Mouse (Mus musculus): ENCODE measurements around the gene Ppm1h. TPM values are rescaled to one million over a fixed set of nuclear protein-coding genes. Genes with fewer than 3 reads are reported as not detected.

Gene Ppm1h
- total and polyA plus RNA-seq, 3 experiments, result 6.9 to 14.9 TPM; not detected in 1

- TF ChIP-seq ZNF384 (IDR thresholded peaks at IDR 0.05; ENCODE audit: low read depth, low read length) (no peak), RCOR1 (IDR thresholded peaks at IDR 0.05; ENCODE audit: low read depth, low read length) (no peak), ZC3H11A (IDR thresholded peaks at IDR 0.05; ENCODE audit: low read depth, low read length) (no peak)
- Histone ChIP-seq H3K4me3 (ENCODE audit: control insufficient read depth in 1 of 2, insufficient read depth in 1 of 2, low read depth in 2 of 2, low read length in 2 of 2) (no peak overlapping the region), H3K27ac (ENCODE audit: control insufficient read depth, low read depth, low read length) (no peak overlapping the region), H3K79me2 (ENCODE audit: control insufficient read depth, insufficient read depth, low read length, poor library complexity) (no peaks in the 10 kb centered on the region), H3K4me1 (ENCODE audit: control insufficient read depth in 1 of 2, insufficient read depth in 2 of 2, low read length in 2 of 2) (peaks cover 0 to 4% of the 10 kb centered on the region in 2 experiments; a peak in 1 of 4 replicates), H3K9ac (ENCODE audit: control insufficient read depth, low read depth, low read length, poor library complexity, severe bottlenecking) (no peak overlapping the region), H3K36me3 (ENCODE audit: control insufficient read depth in 1 of 2, insufficient read depth in 2 of 2, low read length in 2 of 2) (no peaks in the 10 kb centered on the region), H3K27me3 (ENCODE audit: control insufficient read depth in 1 of 2, insufficient read depth in 2 of 2, low read length in 2 of 2) (no peaks in the 10 kb centered on the region), H3K9me3 (replicated peaks; ENCODE audit: insufficient read depth, low read length) (no peaks in the 10 kb centered on the region)
- DNase-seq (ENCODE audit: low read depth, low spot score), result no peak
Observed at GRCm38 (mm10) chr10:122779351-122779750, 100.8 kb downstream of the Ppm1h start.

- H3K9me3 ChIP-seq (replicated peaks; ENCODE audit: insufficient read depth, low read length), result no peaks in the 10 kb centered on the region
- H3K4me3 ChIP-seq (ENCODE audit: control insufficient read depth in 1 of 2, insufficient read depth in 1 of 2, low read depth in 2 of 2, low read length in 2 of 2), result no peak overlapping the region
- TF ChIP-seq TAL1 (IDR thresholded peaks at IDR 0.05; ENCODE audit: low read length) (no peak), E2F4 (IDR thresholded peaks at IDR 0.05; ENCODE audit: borderline replicate concordance, low read depth, low read length) (no peak), MYB (IDR thresholded peaks at IDR 0.05; ENCODE audit: low read depth, low read length) (no peak), POLR2AphosphoS2 (IDR thresholded peaks at IDR 0.05; ENCODE audit: low read length) (no peak), CTCF (IDR thresholded peaks at IDR 0.05 in 2 of 3, conservative IDR thresholded peaks at IDR 0.05 in 1 of 3; ENCODE audit: control insufficient read depth in 1 of 3, insufficient read depth in 1 of 3, low read depth in 2 of 3, low read length in 3 of 3, poor library complexity in 1 of 3, severe bottlenecking in 1 of 3) (no peak), EP300 (IDR thresholded peaks at IDR 0.05; ENCODE audit: low read depth in 1 of 2, low read length in 2 of 2) (no peak), MAZ (IDR thresholded peaks at IDR 0.05; ENCODE audit: low read depth, low read length) (no peak), MEF2A (IDR thresholded peaks at IDR 0.05; ENCODE audit: extremely low read depth, insufficient replicate concordance, low read depth, low read length, poor library complexity, severe bottlenecking) (no peak), KAT2A (conservative IDR thresholded peaks at IDR 0.05; ENCODE audit: low read depth, low read length) (no peak), ZNF384 (IDR thresholded peaks at IDR 0.05; ENCODE audit: low read depth, low read length) (no peak), ZC3H11A (IDR thresholded peaks at IDR 0.05; ENCODE audit: low read depth, low read length) (no peak), POLR2AphosphoS5 (IDR thresholded peaks at IDR 0.05; ENCODE audit: borderline replicate concordance, low read depth, low read length) (no peak), BHLHE40 (IDR thresholded peaks at IDR 0.05; ENCODE audit: borderline replicate concordance, low read depth, low read length) (no peak), GATA1 (IDR thresholded peaks at IDR 0.05; ENCODE audit: low read depth, low read length) (no peak), CHD2 (IDR thresholded peaks at IDR 0.05; ENCODE audit: low read length) (no peak), GABPA (IDR thresholded peaks at IDR 0.05; ENCODE audit: low read depth, low read length) (no peak), TCF12 (IDR thresholded peaks at IDR 0.05; ENCODE audit: low read depth, low read length) (no peak), POLR2A (IDR thresholded peaks at IDR 0.05; ENCODE audit: control insufficient read depth in 1 of 2, insufficient read depth in 1 of 2, low read depth in 1 of 2, low read length in 2 of 2, poor library complexity in 1 of 2) (no peak), MAFK (IDR thresholded peaks at IDR 0.05; ENCODE audit: borderline replicate concordance, low read depth, low read length) (no peak)
- no peak overlapping the region for H3K27ac ChIP-seq (ENCODE audit: control insufficient read depth, low read depth, low read length)
- H3K4me1 ChIP-seq (ENCODE audit: control insufficient read depth in 1 of 2, insufficient read depth in 2 of 2, low read length in 2 of 2), result peaks cover 0 to 4% of the 10 kb centered on the region in 2 experiments; a peak in 1 of 4 replicates
- H3K79me2 ChIP-seq (ENCODE audit: control insufficient read depth, insufficient read depth, low read length, poor library complexity), result no peaks in the 10 kb centered on the region
- DNase-seq (ENCODE audit: low read depth, low spot score), result no peak
- no peaks in the 10 kb centered on the region for H3K27me3 ChIP-seq (ENCODE audit: control insufficient read depth in 1 of 2, insufficient read depth in 2 of 2, low read length in 2 of 2)
- H3K36me3 ChIP-seq (ENCODE audit: control insufficient read depth in 1 of 2, insufficient read depth in 2 of 2, low read length in 2 of 2), result no peaks in the 10 kb centered on the region
- H3K9ac ChIP-seq (ENCODE audit: control insufficient read depth, low read depth, low read length, poor library complexity, severe bottlenecking), result no peak overlapping the region
Observed at GRCm38 (mm10) chr10:122782755-122783154, 104.2 kb downstream of the Ppm1h start.
